Mouse (Mus musculus) NIH3T3 (cell line): ENCODE measurements around the gene Heatr3.

ENCODE experiments used
- DNase-seq: peaks from one replicate; pipeline ENCODE4 v3.0.0-alpha.2; 2012; ENCODE audit warnings: low read depth

Heatr3 gene

GRCm38 (mm10) chr8:88137748-88138484 is at the start of gene Heatr3:
Gene Heatr3 (plus strand): TSS chr8:88137855.
- peak; percentile 98 for DNase-seq

GRCm38 (mm10) chr8:88088006-88088405 is 49.6 kb upstream of the Heatr3 start:
- DNase-seq, result no peak

GRCm38 (mm10) chr8:88091661-88092060 is 46.0 kb upstream of the Heatr3 start:
- no peak for DNase-seq

GRCm38 (mm10) chr8:88093367-88093766 is 44.3 kb upstream of the Heatr3 start:
- DNase-seq, result no peak

- DNase-seq, result peak; percentile 66
These were observed 38.8 kb upstream of the Heatr3 start for GRCm38 (mm10) chr8:88098856-88099255.

GRCm38 (mm10) chr8:88099526-88099925 is 38.1 kb upstream of the Heatr3 start:
- DNase-seq, result peak; percentile 86

- DNase-seq, result no peak
These were observed 28.4 kb upstream of the Heatr3 start for GRCm38 (mm10) chr8:88109241-88109640.

- peak; percentile 97 for DNase-seq
These were observed 19.1 kb upstream of the Heatr3 start, which contains the start of gene Cnep1r1 for GRCm38 (mm10) chr8:88118456-88119036. Gene Cnep1r1 (plus strand): TSS chr8:88118769.

- peak; percentile 20 for DNase-seq
These were observed 18.6 kb upstream of the Heatr3 start for GRCm38 (mm10) chr8:88119076-88119475.

GRCm38 (mm10) chr8:88124850-88125249 is 12.8 kb upstream of the Heatr3 start:
- no peak for DNase-seq

GRCm38 (mm10) chr8:88129397-88129796 is 8.3 kb upstream of the Heatr3 start:
- DNase-seq, result no peak

GRCm38 (mm10) chr8:88130754-88131317 is 6.8 kb upstream of the Heatr3 start:
- no peak for DNase-seq

- no peak for DNase-seq
These were observed 1.6 kb downstream of the Heatr3 start for GRCm38 (mm10) chr8:88139256-88139655.

- DNase-seq, result no peak
These were observed 4.0 kb downstream of the Heatr3 start for GRCm38 (mm10) chr8:88141629-88142028.

- DNase-seq, result no peak
These were observed 6.4 kb downstream of the Heatr3 start for GRCm38 (mm10) chr8:88144041-88144440.

- DNase-seq, result no peak
These were observed 13.3 kb downstream of the Heatr3 start for GRCm38 (mm10) chr8:88150910-88151371.

GRCm38 (mm10) chr8:88160237-88160995 is 22.8 kb downstream of the Heatr3 start:
- peak; percentile 19 for DNase-seq

- peak; percentile 80 for DNase-seq
These were observed 23.8 kb downstream of the Heatr3 start for GRCm38 (mm10) chr8:88161439-88161838.

- no peak for DNase-seq
These were observed 37.6 kb downstream of the Heatr3 start for GRCm38 (mm10) chr8:88175264-88175663.

GRCm38 (mm10) chr8:88177291-88177690 is 39.6 kb downstream of the Heatr3 start:
- DNase-seq, result peak; percentile 34

GRCm38 (mm10) chr8:88183121-88183520 is 45.5 kb downstream of the Heatr3 start:
- no peak for DNase-seq

GRCm38 (mm10) chr8:88184914-88185313 is 47.3 kb downstream of the Heatr3 start:
- no peak for DNase-seq
